Mouse (Mus musculus): ENCODE results near the gene Syce1l. TPM values are rescaled to one million over a fixed set of nuclear protein-coding genes. Genes with fewer than 3 reads are reported as not detected.

Gene Syce1l
- total RNA-seq, 2 experiments from 2014 or later: not detected

DNA sequence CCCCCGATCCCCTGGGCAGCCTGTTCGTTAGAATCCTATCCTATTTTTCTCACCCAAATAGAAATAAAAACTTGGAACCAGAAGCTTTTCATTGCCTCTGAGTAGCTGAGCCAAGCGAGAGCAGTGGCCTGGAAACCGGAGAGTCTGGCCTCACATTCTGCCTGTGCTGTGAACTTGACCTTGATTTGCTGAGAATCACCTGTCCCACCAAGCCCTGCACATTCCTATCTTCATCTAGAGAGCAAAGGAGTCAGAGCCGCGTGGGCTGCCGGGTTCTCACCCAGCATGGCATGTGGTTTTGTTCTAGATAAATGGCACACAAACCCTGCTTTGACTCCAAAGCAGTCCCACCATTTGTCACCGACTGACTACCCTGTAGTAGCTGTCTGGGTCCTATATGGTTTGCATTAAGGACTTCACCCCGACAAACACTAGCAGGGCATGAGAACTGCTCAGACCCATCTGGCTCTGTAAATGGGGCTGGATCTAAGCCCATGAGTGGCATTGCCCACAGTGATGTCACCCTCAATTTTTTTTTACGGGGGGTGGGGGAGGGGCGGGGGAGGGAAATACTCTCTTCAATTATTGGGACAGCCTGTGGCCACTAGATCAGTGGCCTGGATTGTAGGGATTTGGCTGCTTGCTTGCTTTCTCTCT lies 29.7 kb downstream of the Syce1l start:
- intact Hi-C loops (cut with DNase I): no loop called here
- no peak for DNase-seq

DNA sequence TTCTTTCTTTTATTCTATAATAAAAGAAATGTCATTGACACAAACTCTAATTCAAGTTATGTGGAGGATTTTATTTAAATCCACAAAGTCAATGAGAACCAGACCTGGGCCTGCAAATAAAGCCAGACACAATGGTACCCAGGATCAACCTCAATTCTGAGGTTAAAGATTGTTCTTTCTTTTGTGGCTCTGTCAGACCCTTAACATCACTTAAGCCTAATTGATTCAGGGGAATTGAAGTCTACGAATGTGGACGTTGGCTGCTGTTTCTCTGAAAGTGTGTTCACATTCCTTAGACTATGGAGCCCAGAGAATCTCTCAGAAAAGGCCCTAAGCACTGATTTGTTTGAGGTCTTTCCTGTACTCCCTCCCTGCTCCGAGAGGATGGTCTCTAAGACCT lies 30.3 kb downstream of the Syce1l start:
- no peak for DNase-seq
- intact Hi-C loops (cut with DNase I): no loop called here

DNA sequence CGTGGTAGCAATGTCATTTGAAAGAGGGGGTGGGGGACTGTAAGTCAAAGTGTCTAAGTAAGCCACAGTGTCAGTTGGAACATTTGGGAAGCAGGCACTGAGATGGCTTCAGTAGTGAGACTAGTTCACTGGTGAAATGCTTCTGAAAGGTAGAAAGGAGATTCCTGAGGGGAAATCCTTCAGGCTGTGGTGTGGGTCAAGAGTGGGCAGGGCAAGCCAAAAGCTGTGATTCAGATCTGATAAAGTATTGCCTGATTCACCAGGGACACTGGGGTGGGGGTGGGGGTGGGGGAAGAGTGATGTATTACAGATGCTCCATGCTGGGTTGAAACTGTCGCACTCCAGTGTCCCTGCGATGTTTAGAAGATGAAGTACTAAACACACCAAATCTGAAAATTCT lies 31.6 kb downstream of the Syce1l start:
- DNase-seq: no peak
- intact Hi-C loops (cut with DNase I): no loop called here

DNA sequence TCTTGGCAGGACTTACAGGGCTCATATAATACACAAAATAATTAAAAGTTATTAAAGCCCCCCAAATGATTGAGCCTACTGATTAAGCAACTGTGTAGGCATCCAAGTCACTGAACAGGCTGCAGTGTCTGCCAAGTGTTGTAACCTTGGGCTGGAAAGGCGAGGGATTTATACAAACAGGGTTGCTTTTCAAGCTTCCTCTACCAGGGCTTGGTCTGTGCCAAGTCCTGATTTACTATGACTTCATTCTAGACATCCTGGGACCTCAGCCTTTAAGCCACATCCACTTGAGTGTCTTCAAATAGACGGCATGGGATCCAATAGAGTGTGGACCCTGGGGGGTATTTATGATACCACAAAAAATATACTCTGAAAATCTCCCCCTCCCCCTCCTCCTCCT lies 32.3 kb downstream of the Syce1l start:
- DNase-seq: no peak

DNA sequence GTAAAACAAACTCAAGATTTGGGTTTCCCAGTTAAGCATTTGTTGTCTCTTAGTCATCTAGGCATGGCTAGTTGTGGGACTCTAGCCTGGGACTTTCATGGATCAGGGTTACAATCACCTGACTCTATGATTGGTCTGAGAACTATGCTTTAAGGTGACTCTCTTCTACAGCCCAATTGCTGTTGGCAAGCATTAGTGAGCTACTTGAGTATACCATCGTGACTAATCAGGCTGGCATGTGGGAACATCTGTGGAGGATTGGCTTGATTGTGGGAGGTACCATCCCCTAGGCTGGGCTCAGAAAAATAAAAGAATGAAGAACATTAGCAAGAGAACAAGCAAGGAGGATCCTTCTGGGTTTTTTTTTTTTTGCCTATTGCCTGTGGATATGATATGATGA lies 33.8 kb downstream of the Syce1l start:
- intact Hi-C loops (cut with DNase I): no loop called here

More for the DNA sequence above, 32.3 kb downstream of the Syce1l start:
- intact Hi-C loops (cut with DNase I): no loop called here

GRCm38 (mm10) chr8:113679361-113679760 lies 36.3 kb downstream of the Syce1l start:
- intact Hi-C loops (cut with DNase I): no loop called here

More for the DNA sequence above, 33.8 kb downstream of the Syce1l start:
- no peak for DNase-seq

GRCm38 (mm10) chr8:113687889-113688542 lies 45.0 kb downstream of the Syce1l start:
- peak in 1 of 2 experiments; percentile 12 for DNase-seq
- intact Hi-C loops (cut with DNase I): no loop called here

More at GRCm38 (mm10) chr8:113679361-113679760, 36.3 kb downstream of the Syce1l start:
- DNase-seq: no peak

DNA sequence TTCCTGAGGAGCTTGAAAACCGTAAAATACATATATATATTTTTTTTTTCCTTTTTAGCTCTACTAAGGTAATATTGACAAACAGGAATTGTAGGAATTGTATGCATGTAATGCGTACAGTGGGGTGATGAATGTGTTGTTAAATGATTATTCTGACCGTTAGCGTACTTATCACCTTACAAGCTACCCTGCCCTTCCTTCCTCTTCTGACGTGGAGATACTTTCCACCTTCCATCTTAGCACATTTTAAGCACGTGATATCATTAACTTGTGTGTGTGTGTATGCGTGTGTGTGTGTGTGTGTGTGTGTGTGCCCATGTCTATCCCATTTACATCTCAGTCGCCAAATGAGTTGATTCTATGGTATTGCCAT lies 45.5 kb downstream of the Syce1l start:
- DNase-seq: no peak
- intact Hi-C loops (cut with DNase I): no loop called here

- no peak for DNase-seq
- intact Hi-C loops (cut with DNase I): no loop called here
Measured at GRCm38 (mm10) chr8:113691622-113692343, 48.8 kb downstream of the Syce1l start.

DNA sequence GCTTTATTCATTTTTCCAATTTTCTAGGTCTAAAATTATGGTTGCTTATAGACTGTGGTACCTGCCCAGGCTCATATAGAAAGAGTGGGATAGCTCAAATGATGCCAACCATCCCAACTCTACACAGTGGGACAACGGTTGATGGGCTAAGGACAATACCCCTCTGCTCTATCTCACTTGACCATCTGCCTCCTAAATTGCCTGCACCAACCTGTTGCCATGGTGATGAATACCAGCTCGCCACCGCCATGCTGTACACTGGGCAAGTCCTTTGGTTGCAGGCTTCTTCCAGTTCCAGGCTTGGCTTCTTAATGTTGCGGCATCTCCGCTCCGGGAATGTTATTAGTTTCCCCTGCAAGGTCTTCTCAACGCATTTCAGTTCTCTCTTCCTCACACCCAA lies 62.0 kb downstream of the Syce1l start:
- DNase-seq: no peak
- intact Hi-C loops (cut with DNase I): no loop called here

Other genes starting within 250 kb of the Syce1l start
- 1 to 10 TPM; 6.6 to 7.0 TPM for gene Mon1b, start 7.6 kb upstream of the Syce1l start, total RNA-seq (2021)
- gene Adamts18, start 205.5 kb downstream of the Syce1l start, total RNA-seq (2021): under 1 TPM in 1 of 2 experiments, not detected in 1; 0.10 TPM